Mouse (Mus musculus): ENCODE measurements around the gene Zswim3. TPM values are rescaled to one million over a fixed set of nuclear protein-coding genes. Genes with fewer than 3 reads are reported as not detected.

The Zswim3 gene
- polyA plus RNA-seq, 1 experiment from 2014 or later, result 4.3 TPM

DNA sequence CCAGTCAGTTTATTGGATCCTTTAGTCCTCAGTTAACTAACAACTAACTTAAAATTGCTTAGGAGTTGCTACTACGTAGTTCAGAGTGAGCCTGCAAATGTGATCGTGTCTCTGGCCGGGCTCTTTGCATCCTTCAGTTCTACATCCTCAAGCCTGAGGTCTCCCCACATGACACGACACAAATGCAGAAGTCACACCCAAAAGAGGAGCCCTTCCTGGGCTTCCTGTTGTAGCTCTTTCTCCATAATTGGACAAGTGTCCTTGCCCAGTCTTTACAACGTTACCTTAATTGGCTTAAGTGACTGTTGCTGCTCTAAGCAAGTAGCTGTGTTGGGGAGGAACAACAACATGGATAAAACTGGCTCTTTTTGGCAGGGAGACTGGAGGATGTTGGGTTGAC, 10.4 kb downstream of the Zswim3 start:
- ATAC-seq (ENCODE audit: insufficient read depth), result peak; percentile 66
- no peaks in the 10 kb centered on the region for H3K27me3 ChIP-seq
- H3K9me3 ChIP-seq (replicated peaks), result no peaks in the 10 kb centered on the region
- H3K36me3 ChIP-seq (replicated peaks), result peaks cover 15% of the 10 kb centered on the region
- H3K4me3 ChIP-seq (replicated peaks), result no peak overlapping the region
- 44% methylated on average over 5 of the region's 5 CpGs for WGBS (ENCODE audit: insufficient replicate concordance)
- H3K9ac ChIP-seq, result no peak overlapping the region
- peaks cover 32% of the 10 kb centered on the region for H3K4me1 ChIP-seq (replicated peaks)
- H3K27ac ChIP-seq (replicated peaks), result peak overlapping the region; percentile 49
- peak overlapping the region; percentile 41 for H3K4me2 ChIP-seq

DNA sequence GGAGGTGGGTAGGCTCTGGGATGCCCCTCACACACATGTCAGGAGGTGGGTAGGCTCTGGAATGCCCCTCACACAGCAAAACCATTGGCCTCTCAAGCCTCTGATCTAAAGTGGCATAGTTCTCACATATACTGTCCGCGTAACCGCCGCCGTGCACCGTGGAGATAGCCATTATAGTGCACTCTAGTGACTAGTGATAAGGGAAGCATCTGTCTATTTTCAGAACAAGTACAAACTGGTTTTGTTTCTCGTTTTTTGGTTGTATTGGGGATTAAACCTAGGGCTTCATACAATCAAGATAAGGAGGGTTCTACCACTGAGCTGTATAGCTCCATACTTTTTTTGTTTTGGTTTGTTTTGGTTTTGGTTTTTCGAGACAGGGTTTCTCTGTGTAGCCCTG, 10.9 kb downstream of the Zswim3 start:
- Histone ChIP-seq H3K4me1 (replicated peaks) (peaks cover 32% of the 10 kb centered on the region), H3K9ac (no peak overlapping the region), H3K9me3 (replicated peaks) (no peaks in the 10 kb centered on the region), H3K4me2 (peak overlapping the region; percentile 41), H3K4me3 (replicated peaks) (no peak overlapping the region), H3K27me3 (no peaks in the 10 kb centered on the region), H3K27ac (replicated peaks) (peak overlapping the region; percentile 49), H3K36me3 (replicated peaks) (peaks cover 20% of the 10 kb centered on the region)
- peak; percentile 80 for ATAC-seq (ENCODE audit: insufficient read depth)
- 55% methylated on average over 8 of the region's 8 CpGs for WGBS (ENCODE audit: insufficient replicate concordance)

GRCm38 (mm10) chr2:164817206-164817605, 12.3 kb downstream of the Zswim3 start:
- peaks cover 30% of the 10 kb centered on the region for H3K36me3 ChIP-seq (replicated peaks)
- no peak overlapping the region for H3K9ac ChIP-seq
- no peak overlapping the region for H3K4me2 ChIP-seq
- H3K4me1 ChIP-seq (replicated peaks), result peaks cover 35% of the 10 kb centered on the region
- no peaks in the 10 kb centered on the region for H3K27me3 ChIP-seq
- H3K27ac ChIP-seq (replicated peaks), result no peak overlapping the region
- no peaks in the 10 kb centered on the region for H3K9me3 ChIP-seq (replicated peaks)
- 74% methylated on average over 6 of the region's 6 CpGs for WGBS (ENCODE audit: insufficient replicate concordance)
- no peak overlapping the region for H3K4me3 ChIP-seq (replicated peaks)
- no peak for ATAC-seq (ENCODE audit: insufficient read depth)

GRCm38 (mm10) chr2:164817703-164818102, 12.8 kb downstream of the Zswim3 start:
- Histone ChIP-seq H3K36me3 (replicated peaks) (peaks cover 27% of the 10 kb centered on the region), H3K9me3 (replicated peaks) (no peaks in the 10 kb centered on the region), H3K4me2 (no peak overlapping the region), H3K4me3 (replicated peaks) (no peak overlapping the region), H3K4me1 (replicated peaks) (peaks cover 39% of the 10 kb centered on the region), H3K9ac (no peak overlapping the region), H3K27me3 (no peaks in the 10 kb centered on the region), H3K27ac (replicated peaks) (no peak overlapping the region)
- no peak for ATAC-seq (ENCODE audit: insufficient read depth)
- 65% methylated on average over 5 of the region's 5 CpGs for WGBS (ENCODE audit: insufficient replicate concordance)

DNA sequence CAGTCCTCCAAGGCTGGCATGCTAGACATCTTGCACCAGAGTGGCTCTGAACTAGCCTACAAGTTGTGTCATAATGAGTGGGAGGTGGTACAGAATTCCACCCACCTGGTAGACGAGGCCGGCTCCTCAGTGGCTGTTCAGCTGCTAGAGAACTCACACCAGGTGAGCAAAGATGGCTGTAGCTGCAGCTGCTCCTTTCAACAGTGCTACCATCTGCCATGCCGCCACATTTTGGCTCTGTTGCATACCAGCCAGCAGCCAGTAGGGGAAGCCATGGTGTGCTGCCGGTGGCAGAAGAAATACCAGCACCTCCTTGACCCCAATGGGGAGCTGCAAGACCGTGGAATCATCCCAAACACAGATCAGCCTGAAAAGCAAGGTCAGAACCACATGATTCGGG, 16.2 kb downstream of the Zswim3 start:
- no peak overlapping the region for H3K4me2 ChIP-seq
- WGBS (ENCODE audit: insufficient replicate concordance), result 83% methylated on average over 6 of the region's 6 CpGs

GRCm38 (mm10) chr2:164822636-164823165, 17.8 kb downstream of the Zswim3 start, which contains the start of gene Zswim1:
TSS of gene Zswim1 (plus strand) at chr2:164822686.
- Histone ChIP-seq H3K27ac (replicated peaks) (peak within 1 kb of the TSS; percentile 72), H3K4me2 (peak within 1 kb of the TSS; percentile 83), H3K9me3 (replicated peaks) (no peaks in the 10 kb centered on the region), H3K4me3 (replicated peaks) (peak within 1 kb of the TSS; percentile 73), H3K4me1 (replicated peaks) (peaks cover 34% of the 10 kb centered on the region), H3K36me3 (replicated peaks) (peaks cover 39% of the 10 kb centered on the region), H3K27me3 (no peaks in the 10 kb centered on the region), H3K9ac (peak within 1 kb of the TSS; percentile 71)
- WGBS (ENCODE audit: insufficient replicate concordance), result 2% methylated on average over 32 of the region's 32 CpGs
- peak; percentile 99 for ATAC-seq (ENCODE audit: insufficient read depth)

More for the DNA sequence above, 16.2 kb downstream of the Zswim3 start:
- Histone ChIP-seq H3K27ac (replicated peaks) (no peak overlapping the region), H3K4me1 (replicated peaks) (peaks cover 30% of the 10 kb centered on the region), H3K27me3 (no peaks in the 10 kb centered on the region), H3K9ac (no peak overlapping the region), H3K9me3 (replicated peaks) (no peaks in the 10 kb centered on the region), H3K36me3 (replicated peaks) (peaks cover 36% of the 10 kb centered on the region), H3K4me3 (replicated peaks) (no peak overlapping the region)
- ATAC-seq (ENCODE audit: insufficient read depth), result no peak

DNA sequence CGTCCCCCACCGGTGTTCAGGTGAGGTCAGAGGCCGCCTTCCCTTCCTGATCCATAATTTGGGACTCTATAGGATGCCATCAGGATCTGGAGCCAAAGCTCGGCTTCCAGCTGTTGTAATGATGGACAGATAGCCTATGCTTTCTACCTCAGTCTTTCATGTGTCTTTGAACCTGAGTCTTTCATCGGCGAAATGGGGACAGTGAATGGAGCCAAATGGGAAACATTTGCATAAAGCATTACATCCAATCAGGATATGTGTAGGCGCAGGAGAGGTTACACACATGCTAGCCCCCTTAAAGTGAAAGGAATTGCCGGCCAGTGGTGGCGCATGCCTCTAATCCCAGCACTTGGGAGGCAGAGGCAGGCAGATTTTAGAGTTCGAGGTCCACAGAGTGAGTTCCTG, 18.3 kb downstream of the Zswim3 start:
- Histone ChIP-seq H3K9me3 (replicated peaks) (no peaks in the 10 kb centered on the region), H3K27me3 (no peaks in the 10 kb centered on the region), H3K9ac (peak overlapping the region; percentile 71), H3K27ac (replicated peaks) (peak overlapping the region; percentile 72), H3K36me3 (replicated peaks) (peaks cover 39% of the 10 kb centered on the region), H3K4me1 (replicated peaks) (peaks cover 33% of the 10 kb centered on the region), H3K4me2 (peak overlapping the region; percentile 83), H3K4me3 (replicated peaks) (peak overlapping the region; percentile 73)
- WGBS (ENCODE audit: insufficient replicate concordance), result under 1% methylated on average over 10 of the region's 10 CpGs
- ATAC-seq (ENCODE audit: insufficient read depth), result peak; percentile 59

GRCm38 (mm10) chr2:164823969-164824368, 19.1 kb downstream of the Zswim3 start:
- no peak overlapping the region for H3K9ac ChIP-seq
- H3K36me3 ChIP-seq (replicated peaks), result peaks cover 39% of the 10 kb centered on the region
- H3K4me1 ChIP-seq (replicated peaks), result peaks cover 33% of the 10 kb centered on the region
- 73% methylated on average over 4 of the region's 4 CpGs for WGBS (ENCODE audit: insufficient replicate concordance)
- peak overlapping the region; percentile 73; the same call in 1 of the 2 replicates for H3K4me3 ChIP-seq (replicated peaks)
- peak overlapping the region; percentile 83 for H3K4me2 ChIP-seq
- no peaks in the 10 kb centered on the region for H3K27me3 ChIP-seq
- no peaks in the 10 kb centered on the region for H3K9me3 ChIP-seq (replicated peaks)
- ATAC-seq (ENCODE audit: insufficient read depth), result no peak
- H3K27ac ChIP-seq (replicated peaks), result no peak overlapping the region

DNA sequence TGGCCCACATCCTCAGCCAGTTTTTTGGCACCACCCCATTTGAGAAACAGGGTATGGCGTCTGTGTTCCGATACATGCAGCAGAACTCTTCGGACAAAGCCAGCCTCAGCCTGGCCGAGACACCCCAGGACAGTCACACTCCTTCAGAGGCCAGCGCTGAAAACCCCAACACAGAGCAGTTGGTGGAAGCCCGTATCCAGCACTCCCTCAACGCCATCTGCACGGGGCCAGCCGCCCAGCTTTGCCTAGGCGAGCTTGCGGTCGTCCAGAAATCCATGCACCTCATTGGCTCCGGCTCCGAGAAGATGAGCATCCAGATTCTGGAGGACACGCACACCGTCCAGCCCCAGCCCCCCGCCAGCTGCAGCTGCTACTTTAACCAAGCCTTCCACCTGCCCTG, 20.6 kb downstream of the Zswim3 start:
- H3K4me3 ChIP-seq (replicated peaks), result no peak overlapping the region
- WGBS (ENCODE audit: insufficient replicate concordance), result 88% methylated on average over 17 of the region's 17 CpGs
- no peaks in the 10 kb centered on the region for H3K27me3 ChIP-seq
- H3K36me3 ChIP-seq (replicated peaks), result peaks cover 31% of the 10 kb centered on the region
- no peak overlapping the region for H3K27ac ChIP-seq (replicated peaks)
- H3K4me1 ChIP-seq (replicated peaks), result peaks cover 33% of the 10 kb centered on the region
- ATAC-seq (ENCODE audit: insufficient read depth), result no peak
- H3K9me3 ChIP-seq (replicated peaks), result no peaks in the 10 kb centered on the region
- no peak overlapping the region for H3K4me2 ChIP-seq
- H3K9ac ChIP-seq, result no peak overlapping the region

- H3K9ac ChIP-seq, result no peak overlapping the region
- no peak overlapping the region for H3K4me3 ChIP-seq (replicated peaks)
- peaks cover 30% of the 10 kb centered on the region for H3K4me1 ChIP-seq (replicated peaks)
- 0 out of 2 replicates have a peak overlapping the region, but pooled peaks have one; percentile 9 for H3K27ac ChIP-seq (replicated peaks)
- WGBS (ENCODE audit: insufficient replicate concordance), result 62% methylated on average over 16 of the region's 16 CpGs
- no peak for ATAC-seq (ENCODE audit: insufficient read depth)
- no peaks in the 10 kb centered on the region for H3K27me3 ChIP-seq
- H3K36me3 ChIP-seq (replicated peaks), result peaks cover 19% of the 10 kb centered on the region
- H3K9me3 ChIP-seq (replicated peaks), result no peaks in the 10 kb centered on the region
- H3K4me2 ChIP-seq, result no peak overlapping the region; the same call in 1 of the 2 replicates
Observed at GRCm38 (mm10) chr2:164827146-164827850, 22.4 kb downstream of the Zswim3 start.

GRCm38 (mm10) chr2:164828437-164828836, 23.5 kb downstream of the Zswim3 start, which contains the start of gene Spata25:
TSS of gene Spata25 (minus strand) at chr2:164828537.
- no peak within 1 kb of the TSS; the same call in 1 of the 2 replicates for H3K4me2 ChIP-seq

More at GRCm38 (mm10) chr2:164828437-164828836, 23.5 kb downstream of the Zswim3 start, which contains the start of gene Spata25:
- Histone ChIP-seq H3K4me3 (replicated peaks) (no peak within 1 kb of the TSS), H3K36me3 (replicated peaks) (peaks cover 19% of the 10 kb centered on the region), H3K4me1 (replicated peaks) (peaks cover 34% of the 10 kb centered on the region), H3K9ac (no peak within 1 kb of the TSS), H3K27ac (replicated peaks) (0 out of 2 replicates have a peak within 1 kb of the TSS, but pooled peaks have one; percentile 9), H3K9me3 (replicated peaks) (no peaks in the 10 kb centered on the region), H3K27me3 (no peaks in the 10 kb centered on the region)
- ATAC-seq (ENCODE audit: insufficient read depth), result no peak
- WGBS (ENCODE audit: insufficient replicate concordance), result 72% methylated on average over 6 of the region's 6 CpGs
